Mouse (Mus musculus): ENCODE data around the gene Parva.

The Parva gene

GRCm38 (mm10) chr7:112427357-112428157, at the start of gene Parva:
Gene Parva, plus strand, starts transcription at chr7:112427505.
- peak in 1 of 2 experiments; percentile 14 for DNase-seq (ENCODE audit: low spot score in 2 of 2)

GRCm38 (mm10) chr7:112378056-112378455, 49.2 kb upstream of the Parva start:
- DNase-seq (ENCODE audit: low spot score in 2 of 2): no peak

- DNase-seq (ENCODE audit: low spot score in 2 of 2): no peak
Observed at GRCm38 (mm10) chr7:112378476-112378875, 48.8 kb upstream of the Parva start.

GRCm38 (mm10) chr7:112386521-112386920, 40.8 kb upstream of the Parva start:
- DNase-seq (ENCODE audit: low spot score in 2 of 2): no peak

- DNase-seq (ENCODE audit: low spot score in 2 of 2): no peak
Observed at GRCm38 (mm10) chr7:112387876-112388275, 39.4 kb upstream of the Parva start.

GRCm38 (mm10) chr7:112388363-112388875, 38.9 kb upstream of the Parva start:
- DNase-seq (ENCODE audit: low spot score in 2 of 2): no peak

GRCm38 (mm10) chr7:112389611-112390251, 37.6 kb upstream of the Parva start:
- no peak for DNase-seq (ENCODE audit: low spot score in 2 of 2)

GRCm38 (mm10) chr7:112390252-112390936, 36.9 kb upstream of the Parva start:
- no peak for DNase-seq (ENCODE audit: low spot score in 2 of 2)

- no peak for DNase-seq (ENCODE audit: low spot score in 2 of 2)
Observed at GRCm38 (mm10) chr7:112390937-112391605, 36.2 kb upstream of the Parva start.

GRCm38 (mm10) chr7:112397786-112398185, 29.5 kb upstream of the Parva start:
- DNase-seq (ENCODE audit: low spot score in 2 of 2): no peak

GRCm38 (mm10) chr7:112399425-112400170, 27.7 kb upstream of the Parva start:
- no peak for DNase-seq (ENCODE audit: low spot score in 2 of 2)

- DNase-seq (ENCODE audit: low spot score in 2 of 2): peak; percentile 19 to 66
Observed at GRCm38 (mm10) chr7:112400175-112400574, 27.1 kb upstream of the Parva start.

GRCm38 (mm10) chr7:112405061-112405460, 22.2 kb upstream of the Parva start:
- no peak for DNase-seq (ENCODE audit: low spot score in 2 of 2)

GRCm38 (mm10) chr7:112405578-112405977, 21.7 kb upstream of the Parva start:
- no peak for DNase-seq (ENCODE audit: low spot score in 2 of 2)

- DNase-seq (ENCODE audit: low spot score in 2 of 2): no peak
Observed at GRCm38 (mm10) chr7:112407597-112407996, 19.7 kb upstream of the Parva start.

GRCm38 (mm10) chr7:112409991-112410390, 17.3 kb upstream of the Parva start:
- DNase-seq (ENCODE audit: low spot score in 2 of 2): no peak

- DNase-seq (ENCODE audit: low spot score in 2 of 2): no peak
Observed at GRCm38 (mm10) chr7:112413286-112413685, 14.0 kb upstream of the Parva start.

GRCm38 (mm10) chr7:112416058-112416526, 11.2 kb upstream of the Parva start:
- DNase-seq (ENCODE audit: low spot score in 2 of 2): no peak

GRCm38 (mm10) chr7:112416730-112417513, 10.4 kb upstream of the Parva start:
- no peak for DNase-seq (ENCODE audit: low spot score in 2 of 2)

- no peak for DNase-seq (ENCODE audit: low spot score in 2 of 2)
Observed at GRCm38 (mm10) chr7:112417598-112417997, 9.7 kb upstream of the Parva start.
